Mouse (Mus musculus): ENCODE data around the gene Fgfr2. TPM values are rescaled to one million over a fixed set of nuclear protein-coding genes. Genes with fewer than 3 reads are reported as not detected.

Gene Fgfr2
- polyA plus RNA-seq, 1 experiment from 2014 or later: 81.1 TPM

DNA sequence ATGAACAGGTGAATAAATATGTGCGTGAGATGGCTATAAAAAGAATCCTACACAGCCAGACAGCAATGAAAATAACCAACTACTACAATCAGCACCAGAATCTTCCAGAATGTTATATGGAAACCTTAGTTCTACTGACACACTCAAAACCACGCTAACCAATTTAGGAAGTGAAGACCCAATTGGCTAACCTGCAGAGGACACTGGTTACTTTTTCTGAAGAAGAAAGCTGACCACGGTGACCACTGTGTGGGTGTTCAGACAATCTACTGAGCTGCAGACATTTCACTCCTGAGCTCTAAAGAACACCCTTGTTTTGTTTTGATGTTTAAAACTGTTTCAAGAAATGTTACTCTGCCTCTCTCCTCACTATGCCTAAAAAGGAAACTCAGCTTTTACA is 280.0 kb downstream of the Fgfr2 start:
- Histone ChIP-seq H3K36me3 (peaks cover 25% of the 10 kb centered on the region), H3K9me3 (replicated peaks) (no peaks in the 10 kb centered on the region), H3K4me3 (no peak overlapping the region), H3K27me3 (no peaks in the 10 kb centered on the region), H3K4me1 (no peaks in the 10 kb centered on the region), H3K4me2 (replicated peaks) (no peak overlapping the region), H3K27ac (no peak overlapping the region), H3K9ac (no peak overlapping the region)
- no peak for ATAC-seq (ENCODE audit: low FRiP score)
- 88% methylated on average over 3 of the region's 3 CpGs for WGBS

DNA sequence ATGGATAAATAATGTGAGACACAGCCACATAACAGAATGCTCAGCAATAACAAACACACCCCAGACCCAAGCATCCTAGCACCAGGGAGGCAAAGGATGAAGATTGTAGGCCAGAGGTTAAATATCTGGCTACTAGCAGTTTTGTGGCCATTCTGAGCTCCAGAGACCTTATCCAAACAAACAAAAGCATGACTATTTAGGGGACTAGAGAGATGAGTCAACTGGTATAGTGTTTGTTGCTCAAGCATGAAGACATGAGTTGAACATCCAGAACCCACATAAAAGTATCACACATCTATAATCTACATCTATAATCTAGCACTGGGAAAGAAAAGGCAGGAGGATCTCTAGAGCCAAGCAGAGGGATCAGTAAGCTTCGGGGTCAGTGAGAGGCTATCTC is 280.7 kb downstream of the Fgfr2 start:
- no peaks in the 10 kb centered on the region for H3K9me3 ChIP-seq (replicated peaks)
- H3K27me3 ChIP-seq: no peaks in the 10 kb centered on the region
- peaks cover 20% of the 10 kb centered on the region for H3K36me3 ChIP-seq
- ATAC-seq (ENCODE audit: low FRiP score): no peak
- WGBS: 92% methylated on average over 1 of the region's 1 CpGs
- H3K4me1 ChIP-seq: no peaks in the 10 kb centered on the region
- H3K4me2 ChIP-seq (replicated peaks): no peak overlapping the region
- H3K9ac ChIP-seq: no peak overlapping the region
- H3K4me3 ChIP-seq: no peak overlapping the region
- no peak overlapping the region for H3K27ac ChIP-seq

DNA sequence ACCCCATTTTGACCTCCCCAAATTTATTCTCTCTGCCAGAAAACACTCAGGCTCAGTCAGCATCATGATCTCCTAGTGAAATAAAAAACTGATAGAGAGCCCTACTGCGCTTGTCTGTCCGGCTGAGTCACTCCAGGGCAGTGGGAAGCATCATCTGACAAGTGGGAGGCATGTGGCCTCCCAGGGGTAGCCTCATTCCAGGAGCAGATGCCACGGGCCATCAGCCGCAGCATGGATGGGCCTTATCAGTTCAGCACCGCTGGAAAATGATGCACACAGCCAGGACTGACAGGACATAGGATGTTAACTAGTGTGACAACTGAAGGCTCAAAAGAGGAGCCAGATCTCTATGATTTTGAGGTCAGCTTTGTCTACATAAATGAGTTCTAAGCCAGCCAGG is 281.9 kb downstream of the Fgfr2 start:
- H3K27me3 ChIP-seq: no peaks in the 10 kb centered on the region
- H3K27ac ChIP-seq: no peak overlapping the region
- H3K36me3 ChIP-seq: peaks cover 19% of the 10 kb centered on the region
- H3K9ac ChIP-seq: no peak overlapping the region
- no peak overlapping the region for H3K4me3 ChIP-seq
- H3K4me1 ChIP-seq: no peaks in the 10 kb centered on the region
- WGBS: 79% methylated on average over 5 of the region's 5 CpGs
- H3K9me3 ChIP-seq (replicated peaks): no peaks in the 10 kb centered on the region
- H3K4me2 ChIP-seq (replicated peaks): no peak overlapping the region
- no peak for ATAC-seq (ENCODE audit: low FRiP score)

DNA sequence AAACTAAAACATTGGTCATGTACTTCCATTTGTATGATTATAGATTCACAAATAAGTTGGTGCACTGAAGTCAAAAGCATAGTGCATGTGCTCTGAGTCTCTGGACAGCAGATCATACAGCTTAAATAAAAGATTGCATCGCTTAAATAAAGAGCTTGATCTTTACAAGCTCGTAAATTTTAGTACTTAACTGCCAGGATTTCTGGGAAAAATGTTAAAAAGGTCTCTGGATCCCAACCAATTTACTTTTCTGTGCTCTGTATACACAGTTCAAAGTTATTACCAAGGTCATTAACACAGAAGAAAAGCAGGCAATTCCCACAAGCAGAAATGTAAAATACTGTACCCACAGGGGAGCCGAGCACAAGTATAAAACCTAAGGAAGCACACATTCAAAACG is 292.2 kb downstream of the Fgfr2 start:
- Histone ChIP-seq H3K9me3 (replicated peaks) (no peaks in the 10 kb centered on the region), H3K27ac (no peak overlapping the region), H3K4me1 (no peaks in the 10 kb centered on the region), H3K9ac (no peak overlapping the region), H3K36me3 (peaks cover 35% of the 10 kb centered on the region), H3K4me2 (replicated peaks) (no peak overlapping the region), H3K4me3 (no peak overlapping the region), H3K27me3 (no peaks in the 10 kb centered on the region)
- WGBS: 86% methylated on average over 4 of the region's 4 CpGs
- ATAC-seq (ENCODE audit: low FRiP score): no peak

DNA sequence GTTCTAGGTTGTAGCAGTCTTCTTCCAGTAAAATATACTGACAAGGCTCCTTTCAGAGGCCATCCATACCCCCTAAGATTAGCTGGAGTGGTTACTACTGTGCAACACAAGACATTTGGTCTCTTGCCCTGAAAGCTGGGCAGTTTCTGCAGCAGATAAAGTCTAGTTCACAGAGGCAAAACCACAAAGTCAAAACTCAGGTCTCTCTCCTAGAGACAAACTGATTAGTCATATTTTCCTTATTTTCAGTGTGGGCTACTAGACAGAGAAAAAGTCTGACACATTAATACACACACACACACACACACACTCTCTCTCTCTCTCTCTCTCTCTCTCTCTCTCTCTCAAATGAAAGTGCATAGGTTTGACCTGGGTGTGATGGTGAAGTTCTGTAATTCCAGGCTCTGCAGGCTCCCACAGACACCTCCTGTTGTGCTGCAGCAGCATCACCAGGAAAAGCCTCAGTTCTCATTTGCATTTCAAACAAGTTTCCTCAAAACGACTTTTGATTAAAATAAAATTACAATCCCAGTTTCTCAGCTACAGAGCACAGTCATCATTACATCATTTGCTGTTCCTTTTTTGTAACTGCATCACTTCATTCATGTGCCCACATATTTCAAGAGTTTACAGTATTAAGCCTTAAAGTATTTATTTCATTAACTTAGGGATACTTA is 298.7 kb downstream of the Fgfr2 start:
- no peak overlapping the region for H3K9ac ChIP-seq
- H3K4me3 ChIP-seq: no peak overlapping the region
- H3K36me3 ChIP-seq: peaks cover 23% of the 10 kb centered on the region
- 8% methylated on average over 1 of the region's 1 CpGs for WGBS
- no peak overlapping the region for H3K4me2 ChIP-seq (replicated peaks)
- no peaks in the 10 kb centered on the region for H3K27me3 ChIP-seq
- H3K9me3 ChIP-seq (replicated peaks): no peaks in the 10 kb centered on the region
- no peaks in the 10 kb centered on the region for H3K4me1 ChIP-seq
- no peak for ATAC-seq (ENCODE audit: low FRiP score)
- no peak overlapping the region for H3K27ac ChIP-seq

DNA sequence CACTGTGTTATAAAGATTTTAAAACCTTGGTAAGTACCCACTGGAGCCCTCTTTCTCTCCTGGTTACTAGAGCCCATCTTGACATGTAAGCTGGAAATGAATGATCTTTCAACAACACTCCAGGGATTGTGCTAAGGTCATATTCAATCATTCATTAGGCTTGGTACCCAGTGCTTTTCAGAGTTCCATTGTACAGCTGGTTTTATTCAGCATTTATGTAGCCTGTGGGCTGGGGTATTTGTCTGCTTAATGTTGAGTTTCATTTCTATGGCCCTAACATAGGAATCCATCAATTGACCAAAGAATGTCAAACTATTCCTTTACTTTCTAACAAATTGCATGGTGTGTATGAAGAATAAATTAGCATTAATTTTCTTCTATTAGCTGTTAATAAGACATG is 299.3 kb downstream of the Fgfr2 start:
- H3K9ac ChIP-seq: no peak overlapping the region
- ATAC-seq (ENCODE audit: low FRiP score): no peak

DNA sequence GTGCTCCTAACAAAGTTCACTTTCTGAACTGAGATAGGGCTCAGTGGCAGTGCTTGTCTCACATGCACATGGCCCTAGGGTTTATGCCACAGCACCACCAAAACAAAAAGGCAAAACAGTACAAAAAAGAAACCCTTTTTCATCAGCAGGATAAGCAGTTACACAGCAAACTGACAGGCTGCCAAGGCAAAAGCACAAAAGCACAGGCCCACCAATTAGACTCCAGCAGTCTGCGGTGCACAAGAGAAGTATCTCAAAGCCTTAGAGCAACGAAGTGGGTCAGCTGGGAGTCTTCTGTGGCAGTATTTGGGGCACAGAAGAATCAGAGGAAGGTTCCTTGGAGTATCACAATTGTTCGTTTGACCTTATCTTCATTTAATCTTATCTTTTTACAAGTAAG is 302.5 kb downstream of the Fgfr2 start:
- no peaks in the 10 kb centered on the region for H3K9me3 ChIP-seq (replicated peaks)
- no peak for ATAC-seq (ENCODE audit: low FRiP score)

More for the DNA sequence above, 299.3 kb downstream of the Fgfr2 start:
- Histone ChIP-seq H3K4me1 (no peaks in the 10 kb centered on the region), H3K4me3 (no peak overlapping the region), H3K36me3 (peaks cover 23% of the 10 kb centered on the region), H3K9me3 (replicated peaks) (no peaks in the 10 kb centered on the region), H3K27ac (no peak overlapping the region), H3K27me3 (no peaks in the 10 kb centered on the region), H3K4me2 (replicated peaks) (no peak overlapping the region)

DNA sequence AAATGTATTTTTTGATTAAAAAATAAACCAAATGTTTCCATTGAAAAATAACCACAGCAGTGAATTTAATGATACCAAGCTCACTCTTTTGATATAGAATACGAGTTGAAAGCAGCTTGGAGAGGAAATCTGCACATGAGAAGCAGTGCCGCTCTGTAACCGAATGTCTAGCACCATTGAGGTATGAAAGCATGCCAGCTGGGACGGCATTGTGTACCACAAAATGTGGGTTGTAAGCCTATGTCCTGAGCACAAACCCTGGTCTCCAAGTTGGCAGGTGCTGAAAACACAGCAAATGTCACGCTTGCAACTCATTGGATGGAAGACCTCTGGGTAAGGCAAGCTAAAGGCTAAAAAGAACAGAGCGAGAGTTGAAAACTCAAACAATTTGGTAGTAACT is 306.1 kb downstream of the Fgfr2 start:
- H3K4me2 ChIP-seq (replicated peaks): no peak overlapping the region
- no peak for ATAC-seq (ENCODE audit: low FRiP score)
- 74% methylated on average over 6 of the region's 6 CpGs for WGBS
- H3K27me3 ChIP-seq: no peaks in the 10 kb centered on the region
- peaks cover 10% of the 10 kb centered on the region for H3K4me1 ChIP-seq
- no peak overlapping the region for H3K27ac ChIP-seq
- H3K9me3 ChIP-seq (replicated peaks): no peaks in the 10 kb centered on the region
- H3K4me3 ChIP-seq: no peak overlapping the region
- H3K36me3 ChIP-seq: peaks cover 5% of the 10 kb centered on the region; the same call in 1 of the 2 replicates
- H3K9ac ChIP-seq: no peak overlapping the region

More for the DNA sequence above, 302.5 kb downstream of the Fgfr2 start:
- H3K36me3 ChIP-seq: peaks cover 9% of the 10 kb centered on the region; the same call in 1 of the 2 replicates
- WGBS: 75% methylated on average over 3 of the region's 3 CpGs
- H3K4me1 ChIP-seq: no peaks in the 10 kb centered on the region
- H3K9ac ChIP-seq: no peak overlapping the region
- no peak overlapping the region for H3K27ac ChIP-seq
- H3K4me3 ChIP-seq: no peak overlapping the region
- H3K4me2 ChIP-seq (replicated peaks): no peak overlapping the region
- H3K27me3 ChIP-seq: no peaks in the 10 kb centered on the region

DNA sequence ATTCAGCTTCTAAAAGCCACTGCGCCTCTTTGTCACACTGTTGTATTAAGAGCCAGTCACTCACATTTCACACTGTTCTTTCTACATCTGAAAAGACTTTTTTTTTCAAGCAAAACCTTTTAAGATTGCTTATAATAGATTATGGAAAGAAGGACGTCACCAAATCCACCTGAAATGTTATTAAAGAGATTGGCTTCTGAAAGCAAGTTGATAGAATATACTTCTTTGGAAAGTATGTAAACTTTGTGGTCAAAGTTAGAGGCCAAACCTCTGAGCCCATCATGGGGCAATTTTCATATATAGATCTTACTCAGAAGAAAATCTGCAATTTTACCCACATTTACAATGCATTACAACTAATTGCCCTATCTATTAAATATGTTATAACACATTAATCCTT is 306.6 kb downstream of the Fgfr2 start:
- H3K4me3 ChIP-seq: no peak overlapping the region
- no peak overlapping the region for H3K27ac ChIP-seq
- peaks cover 16% of the 10 kb centered on the region for H3K4me1 ChIP-seq
- peaks cover 2% of the 10 kb centered on the region; the same call in 1 of the 2 replicates for H3K36me3 ChIP-seq
- WGBS: 56% methylated on average over 2 of the region's 2 CpGs
- no peaks in the 10 kb centered on the region for H3K27me3 ChIP-seq
- ATAC-seq (ENCODE audit: low FRiP score): no peak
- no peak overlapping the region for H3K4me2 ChIP-seq (replicated peaks)
- H3K9ac ChIP-seq: no peak overlapping the region
- no peaks in the 10 kb centered on the region for H3K9me3 ChIP-seq (replicated peaks)

DNA sequence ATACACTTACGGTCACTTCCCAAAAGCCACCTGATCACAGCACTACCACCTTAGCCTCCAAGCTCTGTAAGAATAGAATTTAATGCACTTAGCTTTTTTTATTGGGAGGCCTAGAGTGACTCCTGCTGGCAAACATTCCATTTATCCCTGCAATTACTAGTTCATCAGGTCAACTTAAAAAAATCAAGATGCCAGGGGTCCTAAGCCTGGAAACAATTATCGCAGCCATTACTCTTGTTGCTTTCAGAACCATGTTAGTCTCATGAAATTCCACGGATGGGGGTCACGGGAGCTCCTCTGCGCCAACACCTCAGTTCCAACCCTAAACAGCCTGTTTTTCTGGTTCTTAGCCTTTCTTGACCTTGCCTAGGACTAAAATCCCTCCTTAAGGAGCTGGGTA is 308.1 kb downstream of the Fgfr2 start:
- WGBS: 67% methylated on average over 5 of the region's 5 CpGs
- H3K4me1 ChIP-seq: peaks cover 30% of the 10 kb centered on the region
- H3K4me3 ChIP-seq: no peak overlapping the region
- H3K27ac ChIP-seq: no peak overlapping the region
- H3K27me3 ChIP-seq: no peaks in the 10 kb centered on the region
- no peak for ATAC-seq (ENCODE audit: low FRiP score)
- H3K9me3 ChIP-seq (replicated peaks): no peaks in the 10 kb centered on the region
- no peak overlapping the region for H3K9ac ChIP-seq
- H3K36me3 ChIP-seq: no peaks in the 10 kb centered on the region
- no peak overlapping the region for H3K4me2 ChIP-seq (replicated peaks)

DNA sequence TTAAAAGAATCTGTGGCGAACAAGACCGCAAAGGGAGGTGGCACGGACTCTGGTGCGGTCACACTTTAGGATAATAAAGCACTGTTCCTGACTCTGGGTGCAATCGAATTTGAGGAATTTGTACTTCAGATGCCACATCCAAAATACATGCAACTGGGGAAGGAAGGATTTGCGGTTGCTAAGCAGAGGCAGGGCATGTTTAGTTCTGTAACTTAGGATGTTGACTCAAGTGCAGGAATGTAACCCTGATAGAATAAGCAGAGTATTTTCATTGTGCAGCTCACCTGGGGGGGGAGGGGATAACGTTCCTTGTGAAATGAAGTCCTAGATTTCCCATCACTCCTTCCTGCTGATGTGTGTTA is 309.1 kb downstream of the Fgfr2 start:
- no peaks in the 10 kb centered on the region for H3K27me3 ChIP-seq
- H3K9ac ChIP-seq: peak overlapping the region; percentile 81
- no peak for ATAC-seq (ENCODE audit: low FRiP score)
- H3K4me3 ChIP-seq: peak overlapping the region; percentile 73
- H3K9me3 ChIP-seq (replicated peaks): no peaks in the 10 kb centered on the region
- peak overlapping the region; percentile 76 for H3K4me2 ChIP-seq (replicated peaks)
- peaks cover 40% of the 10 kb centered on the region for H3K4me1 ChIP-seq
- peak overlapping the region; percentile 88 for H3K27ac ChIP-seq
- WGBS: 3% methylated on average over 7 of the region's 7 CpGs
- H3K36me3 ChIP-seq: no peaks in the 10 kb centered on the region

DNA sequence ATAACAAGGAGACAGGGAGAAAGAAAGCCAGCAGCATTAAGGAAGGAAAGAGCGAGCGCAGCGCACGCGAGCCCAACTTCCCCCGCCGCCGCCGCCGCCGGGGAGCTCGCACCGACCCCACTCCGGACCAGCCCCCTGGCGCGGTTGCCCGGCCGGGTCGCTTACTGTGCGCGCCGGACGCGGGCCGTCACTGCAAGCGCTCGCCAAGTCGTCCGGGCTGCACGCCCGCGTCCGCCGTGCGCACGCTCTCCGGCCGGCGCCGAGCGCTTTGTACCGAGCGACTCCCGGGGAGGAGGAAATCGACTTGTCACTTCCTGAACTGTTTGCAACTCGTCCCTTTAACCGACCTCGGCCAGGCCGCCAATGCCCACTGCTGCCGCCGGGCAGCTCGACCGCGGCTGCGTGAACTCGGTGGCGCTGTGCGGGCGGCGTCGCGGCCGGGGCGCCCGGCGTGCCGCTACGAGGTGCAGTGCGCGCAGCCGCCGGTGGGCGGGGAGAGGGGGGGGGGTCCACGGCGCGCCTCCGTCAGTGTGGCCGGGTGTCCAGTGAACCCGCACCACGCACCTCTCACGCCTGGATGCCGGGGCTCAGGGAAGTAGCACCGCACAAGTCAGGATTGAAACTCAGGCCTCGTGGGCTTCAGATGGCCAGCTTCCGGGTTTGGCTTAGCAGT is 309.6 kb downstream of the Fgfr2 start, which contains the start of gene Fam53b:
Fam53b (minus strand) TSS at position 471 of the 673 bp plus-strand sequence.
- WGBS: under 1% methylated on average over 78 of the region's 85 CpGs
- peaks cover 45% of the 10 kb centered on the region for H3K4me1 ChIP-seq
- H3K36me3 ChIP-seq: no peaks in the 10 kb centered on the region
- peak within 1 kb of the TSS; percentile 76 for H3K4me2 ChIP-seq (replicated peaks)
- peak within 1 kb of the TSS; percentile 88 for H3K27ac ChIP-seq
- H3K4me3 ChIP-seq: peak within 1 kb of the TSS; percentile 73
- no peaks in the 10 kb centered on the region for H3K27me3 ChIP-seq
- H3K9ac ChIP-seq: peak within 1 kb of the TSS; percentile 81
- no peaks in the 10 kb centered on the region for H3K9me3 ChIP-seq (replicated peaks)
- peak; percentile 39 for ATAC-seq (ENCODE audit: low FRiP score)

Data from hindbrain, embryonic 12.5 days (tissue).